Mouse (Mus musculus): ENCODE measurements at regions not wholly inside any gene's neighbourhood (a gene's known extent, or its start where the extent isn't known, plus 50 kb on each side); places are given as distances from the start of the nearest gene placed in this dataset.

Small RNA genes lying in the stretch of these regions (microRNA-seq; reads per million reads assigned to microRNA genes)
- 0 reads per million in 2 experiments for gene Mir1187

Data from left cerebral cortex, postnatal 14 days (tissue).